In the genomic region with DNA sequence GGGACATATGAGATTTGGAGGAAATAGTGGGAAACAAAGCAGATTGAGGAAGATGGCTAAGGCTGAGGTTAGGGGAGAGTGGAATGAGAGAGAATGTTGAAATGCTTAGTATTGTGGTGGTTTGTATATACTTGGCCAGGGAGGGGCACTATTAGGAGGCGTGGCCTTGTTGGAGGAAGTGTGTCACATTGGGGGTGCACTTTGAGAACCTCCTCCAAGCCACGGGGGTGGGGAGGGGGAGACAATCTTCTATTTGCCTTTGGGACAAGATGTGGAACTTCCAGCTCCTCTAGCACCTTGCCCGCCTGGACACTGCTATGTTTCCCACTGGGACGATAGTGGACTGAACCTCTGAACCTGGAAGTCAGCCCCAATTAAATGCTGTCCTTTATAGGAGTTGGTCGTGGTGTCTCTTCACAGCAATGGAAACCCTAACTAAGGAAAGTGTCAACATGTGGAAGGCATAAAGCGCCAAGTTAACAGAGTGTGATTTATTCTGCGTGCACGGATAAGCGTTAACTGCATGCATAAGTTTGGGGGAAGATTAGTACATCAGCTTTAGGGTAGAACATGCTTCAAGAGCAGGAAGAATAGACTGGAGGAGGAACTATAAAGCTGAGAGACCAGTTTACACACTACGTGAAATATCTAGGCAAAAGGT, we compare ENCODE assay signal across 12 mouse cellular contexts.
"Had no signal": no experiment of that assay in that cellular context is flagged by ENCODE, and none has a peak within 500 bp of the region (broad histone marks: within the 10 kb centered on the region; RNA-seq: fewer than 3 reads in every experiment).

No protein-coding gene starts in this region.

- H3K9ac ChIP-seq: limb, embryonic 12.5 days; liver, embryonic 13.5 days; liver, postnatal 0 days; midbrain, embryonic 15.5 days; neural tube, embryonic 12.5 days had no signal

- H3K4me3 ChIP-seq: limb, embryonic 12.5 days; liver, embryonic 13.5 days; megakaryocyte, embryonic 14.5 days; midbrain, embryonic 15.5 days; neural tube, embryonic 12.5 days had no signal

- H3K27ac ChIP-seq: limb, embryonic 12.5 days; liver, embryonic 13.5 days; macrophage; midbrain, embryonic 15.5 days; neural tube, embryonic 12.5 days had no signal

- DNase-seq: kidney, adult 8-10 months; kidney, postnatal 25 days; liver; liver, embryonic 13.5 days; liver, postnatal 0 days; thymus, postnatal 36 days had no signal

- H3K27me3 ChIP-seq: limb, embryonic 12.5 days; liver, embryonic 13.5 days; midbrain, embryonic 15.5 days; neural tube, embryonic 12.5 days had no signal

- H3K36me3 ChIP-seq: limb, embryonic 12.5 days; liver, embryonic 13.5 days; midbrain, embryonic 15.5 days; neural tube, embryonic 12.5 days had no signal

- ATAC-seq: liver, postnatal 0 days; midbrain, embryonic 15.5 days had no signal

- H3K4me2 ChIP-seq: limb, embryonic 12.5 days; liver, embryonic 13.5 days; midbrain, embryonic 11.5 days; midbrain, embryonic 15.5 days; neural tube, embryonic 12.5 days had no signal

- H3K9me3 ChIP-seq: limb, embryonic 12.5 days; liver, embryonic 13.5 days; midbrain, embryonic 15.5 days; neural tube, embryonic 12.5 days had no signal
